Mouse (Mus musculus) liver, adult 2 months (tissue): ENCODE results near the gene Tmem117.

Experiments
- CTCF ChIP-seq: fragments of 200-500 bp; IDR thresholded peaks from 2 replicates; pipeline ENCODE4 v1.5.1; 2011; ENCODE audit warnings: low read depth, low read length, control low read depth
- POLR2A ChIP-seq: fragments of 200-500 bp; IDR thresholded peaks from 2 replicates; pipeline ENCODE4 v1.6.1; 2011; ENCODE audit warnings: low read length, control low read depth; ENCODE audit not compliant: insufficient read depth; ENCODE audit errors: extremely low read depth

GRCm38 (mm10) chr15:95068023-95068422, 439.0 kb downstream of the Tmem117 start:
- TF ChIP-seq POLR2A = no peak
- TF ChIP-seq CTCF = no peak
